Mouse (Mus musculus) thymus, postnatal 10 days (tissue): ENCODE results near the gene Gpr19.

ENCODE experiments used
- DNase-seq, 2 experiments: peaks; one replicate each; pipeline ENCODE4 v3.0.0; 2021; ENCODE audit warnings: low spot score in 2 of 2

The Gpr19 gene

GRCm38 (mm10) chr6:134887711-134888449, 10.5 kb downstream of the Gpr19 start:
- DNase-seq: no peak

DNA sequence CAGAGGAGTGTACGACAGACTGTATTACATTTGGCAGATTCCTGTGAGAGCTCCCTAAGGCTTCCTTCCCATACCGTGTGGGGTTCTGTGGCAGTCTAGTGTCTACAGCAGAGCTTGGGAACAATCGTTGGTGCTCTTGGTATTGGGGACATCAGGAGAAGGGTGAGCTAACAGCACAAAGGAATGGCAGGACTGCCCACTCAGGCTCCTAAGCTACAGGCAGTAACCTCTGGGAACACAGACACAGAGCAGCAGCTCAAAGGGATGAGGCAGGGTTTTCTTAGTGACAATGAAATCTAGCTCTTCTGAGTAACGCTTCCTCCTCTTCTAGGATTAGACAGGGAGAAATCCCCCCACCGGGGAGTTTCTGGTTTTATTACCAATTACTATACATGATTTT, 11.4 kb downstream of the Gpr19 start:
- DNase-seq: no peak

GRCm38 (mm10) chr6:134886475-134886874, 11.9 kb downstream of the Gpr19 start:
- DNase-seq: no peak

- no peak for DNase-seq
Observed at GRCm38 (mm10) chr6:134885515-134885914, 12.9 kb downstream of the Gpr19 start.

GRCm38 (mm10) chr6:134883661-134884060, 14.7 kb downstream of the Gpr19 start:
- DNase-seq: no peak

DNA sequence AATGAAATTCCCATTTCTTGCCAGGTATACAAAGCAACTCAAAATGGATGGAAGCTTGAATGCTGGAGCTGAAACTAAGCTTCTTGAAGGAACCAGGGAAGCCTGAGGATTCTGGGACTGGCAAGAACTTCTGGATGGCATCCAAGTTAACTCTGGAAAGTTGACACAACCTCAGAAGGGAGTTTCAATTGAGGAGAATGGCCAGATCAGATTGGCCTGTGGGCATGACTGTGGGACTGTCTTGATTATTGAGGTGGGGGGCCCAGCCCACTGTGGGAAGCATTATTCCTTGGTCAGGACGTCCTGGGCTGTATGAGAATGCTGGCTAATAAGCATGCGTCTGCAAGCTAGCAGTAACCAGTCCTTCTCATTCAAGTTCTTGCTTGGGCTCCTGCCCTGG, 18.3 kb downstream of the Gpr19 start:
- DNase-seq: no peak

DNA sequence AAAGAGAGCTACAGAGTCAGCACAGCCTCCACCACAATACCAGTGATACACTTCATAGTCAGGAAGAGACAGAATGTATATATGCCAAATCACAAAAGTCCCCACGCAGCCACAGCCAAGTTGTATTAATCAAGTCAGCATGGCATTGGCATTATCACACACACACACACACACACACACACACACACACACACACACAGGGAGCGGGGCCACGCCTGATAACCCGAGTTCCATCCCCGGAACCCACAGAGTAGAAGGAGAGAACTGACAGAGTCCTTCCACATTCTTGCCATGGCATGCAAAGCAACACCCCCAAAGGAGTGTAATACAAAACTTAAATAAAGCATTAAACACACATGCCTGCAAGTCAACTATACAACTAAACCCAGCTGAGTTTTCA, 18.8 kb downstream of the Gpr19 start:
- DNase-seq: no peak

- no peak for DNase-seq
Observed at GRCm38 (mm10) chr6:134877892-134878291, 20.5 kb downstream of the Gpr19 start.

GRCm38 (mm10) chr6:134877276-134877675, 21.1 kb downstream of the Gpr19 start:
- no peak for DNase-seq

DNA sequence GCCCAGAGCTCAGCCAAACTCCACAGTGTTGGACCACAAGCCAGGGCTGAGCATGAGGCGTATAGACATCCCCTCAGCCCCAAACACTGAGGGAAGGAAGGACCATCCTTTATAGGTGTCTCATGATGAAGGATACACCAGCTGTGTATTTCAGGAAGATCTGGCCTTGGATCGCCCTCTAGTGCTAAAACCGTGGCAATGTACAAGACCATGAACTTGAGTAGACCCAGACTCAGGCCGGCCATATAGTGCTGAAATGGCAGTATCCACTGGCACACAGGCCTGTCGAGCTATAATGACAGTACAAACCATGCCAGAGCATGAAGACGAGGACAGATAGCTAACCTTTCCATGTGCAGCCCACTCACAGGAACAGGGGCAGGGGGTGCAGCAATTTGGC, 21.6 kb downstream of the Gpr19 start:
- no peak for DNase-seq

GRCm38 (mm10) chr6:134873018-134873417, 25.4 kb downstream of the Gpr19 start:
- DNase-seq: no peak

- DNase-seq: no peak
Observed at GRCm38 (mm10) chr6:134872236-134872635, 26.1 kb downstream of the Gpr19 start.

GRCm38 (mm10) chr6:134870887-134871286, 27.5 kb downstream of the Gpr19 start:
- no peak for DNase-seq

DNA sequence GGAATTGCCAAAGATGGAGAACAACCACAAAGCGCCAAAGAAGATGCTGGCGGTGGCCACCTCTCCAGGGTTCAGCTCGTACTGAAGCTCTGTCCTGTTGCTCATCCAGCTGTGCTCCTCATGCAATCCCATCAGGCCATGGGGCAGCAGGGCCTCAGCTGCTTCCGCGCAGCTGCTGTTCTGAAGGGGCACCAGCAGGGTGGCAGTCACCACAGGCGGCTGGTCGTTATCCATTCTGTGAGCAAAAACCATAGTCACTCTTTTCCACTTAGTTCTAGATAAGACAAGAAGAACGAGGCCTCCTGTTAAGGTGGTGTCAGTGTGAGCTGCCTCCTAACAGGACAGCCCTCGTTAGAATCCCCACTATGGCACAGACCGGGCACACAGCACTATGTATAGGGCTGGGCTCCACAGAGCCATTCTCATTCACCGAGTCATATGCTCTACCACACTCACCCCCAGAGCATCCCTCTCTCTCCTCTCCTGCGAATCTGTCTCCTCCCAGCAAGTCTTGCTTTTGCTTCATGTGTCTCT, 28.1 kb downstream of the Gpr19 start:
- DNase-seq: no peak

DNA sequence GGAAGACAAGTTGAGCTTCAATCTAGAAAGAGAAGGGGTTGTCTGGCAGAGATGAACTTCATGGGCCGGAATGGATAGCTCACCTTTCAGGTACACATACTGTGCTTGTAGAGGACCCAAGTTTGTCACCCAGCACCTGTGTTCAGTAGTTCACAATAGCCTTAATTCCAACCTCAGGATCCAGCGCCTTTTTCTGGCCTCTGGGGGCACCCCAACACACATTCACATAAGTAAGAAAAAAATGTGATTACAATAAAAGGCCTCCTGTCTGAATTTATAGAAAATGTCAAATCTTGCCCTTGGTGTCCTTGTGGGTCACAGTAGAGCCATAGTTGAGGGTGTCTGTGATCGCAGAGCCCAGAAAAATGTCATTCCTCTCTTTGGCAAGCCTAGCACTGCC, 31.1 kb downstream of the Gpr19 start:
- DNase-seq: no peak

- no peak for DNase-seq
Observed at GRCm38 (mm10) chr6:134866113-134866512, 32.3 kb downstream of the Gpr19 start.

DNA sequence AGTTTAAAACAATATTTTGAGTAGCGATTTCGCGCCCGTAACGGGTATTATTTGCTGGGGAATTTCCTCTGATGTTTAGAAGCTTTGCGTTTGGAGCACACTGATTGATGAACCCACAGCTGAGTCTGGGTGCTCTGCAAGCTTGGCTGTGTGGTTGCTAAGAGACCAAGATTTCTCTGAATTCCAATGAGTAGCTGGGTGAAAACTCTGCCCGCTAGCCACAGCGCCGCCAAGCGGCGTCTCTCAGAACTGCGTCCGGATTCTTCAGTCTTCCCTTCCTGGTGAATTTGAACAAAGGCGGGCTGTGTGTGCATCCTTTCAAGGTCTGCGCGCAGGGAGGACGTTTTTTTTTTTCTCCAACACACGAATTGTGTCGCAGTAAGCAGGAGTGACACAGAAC, 35.2 kb downstream of the Gpr19 start:
- peak; percentile 86 to 98 for DNase-seq

DNA sequence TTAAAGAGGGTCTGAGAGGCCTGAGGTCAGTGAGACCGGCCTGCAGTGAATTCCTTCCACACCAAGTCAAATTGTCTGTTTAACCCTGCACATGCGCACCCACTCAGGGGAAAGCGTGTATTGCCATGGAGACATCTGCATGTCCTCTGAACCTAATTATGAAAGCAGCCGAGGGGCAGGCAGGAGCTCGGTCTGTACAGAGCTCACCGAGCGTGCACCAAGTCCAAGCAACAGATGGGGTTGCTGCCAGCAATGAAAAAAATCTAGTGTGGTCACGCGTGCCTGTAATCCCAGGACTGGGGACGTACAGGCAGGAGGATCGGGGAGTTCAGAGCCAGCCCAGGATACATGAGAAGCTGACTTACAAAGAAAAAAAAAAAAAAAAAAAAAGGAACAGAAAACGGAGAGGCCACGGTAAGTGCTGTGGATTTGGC, 35.7 kb downstream of the Gpr19 start:
- no peak for DNase-seq

DNA sequence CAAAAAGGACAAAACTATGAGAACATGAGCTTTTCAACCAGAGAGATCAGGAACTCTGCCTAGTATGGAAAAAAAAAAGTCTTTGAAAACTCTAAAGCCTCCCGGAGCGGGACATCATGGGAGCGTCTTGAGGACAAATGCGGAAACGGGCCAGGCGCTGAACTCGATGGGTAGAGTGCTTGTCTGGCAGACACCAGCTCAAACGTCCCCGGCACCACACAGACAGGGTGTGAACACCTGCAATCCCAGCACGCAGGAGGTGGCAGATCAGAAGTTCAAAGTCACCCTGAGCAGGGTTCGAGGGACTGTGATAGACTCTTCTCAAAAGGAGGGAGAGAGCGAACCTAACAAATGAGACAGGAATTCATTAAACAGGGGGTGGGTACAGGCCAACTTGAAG, 37.0 kb downstream of the Gpr19 start:
- DNase-seq: no peak

DNA sequence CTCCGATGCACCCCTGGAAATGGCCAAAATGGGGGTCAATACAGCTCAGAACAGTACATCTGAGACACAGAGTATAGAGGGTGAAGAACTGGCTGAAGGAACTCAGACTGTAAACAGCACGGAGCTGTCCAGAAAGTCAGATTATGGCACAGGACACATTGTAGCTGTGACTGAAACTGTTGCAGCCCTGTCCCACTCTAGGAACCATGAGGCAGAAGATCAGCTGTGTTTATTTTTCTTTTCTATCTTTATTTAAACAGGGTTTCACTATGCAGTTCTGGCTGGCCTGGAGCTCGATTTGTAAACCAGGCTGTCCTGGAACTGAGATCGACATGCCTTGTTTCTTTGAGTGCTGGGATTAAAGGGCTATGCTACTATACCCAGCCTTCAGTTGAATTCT, 38.1 kb downstream of the Gpr19 start:
- no peak for DNase-seq

- DNase-seq: no peak
Observed at GRCm38 (mm10) chr6:134859021-134859420, 39.4 kb downstream of the Gpr19 start.

DNA sequence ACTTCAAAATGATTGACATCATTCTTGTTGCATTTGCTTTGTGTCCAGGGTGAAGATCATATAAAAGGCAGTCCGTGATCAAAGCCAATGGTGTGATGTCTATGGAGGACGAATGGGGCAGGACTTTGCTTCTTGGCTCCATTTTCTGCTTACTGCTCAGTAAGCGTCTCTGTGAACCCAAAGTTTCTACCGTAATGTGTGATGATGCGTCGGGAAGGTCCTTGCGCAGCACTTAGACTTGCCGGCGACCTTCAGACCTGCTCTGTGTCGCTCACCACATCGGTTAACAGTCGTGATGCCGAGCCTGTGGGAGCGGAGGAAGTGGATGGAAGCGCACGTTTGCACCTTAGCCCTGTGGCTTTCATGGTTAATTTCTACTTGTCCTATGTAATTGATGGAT, 42.5 kb downstream of the Gpr19 start:
- DNase-seq: no peak

- DNase-seq: no peak
Observed at GRCm38 (mm10) chr6:134854782-134855181, 43.6 kb downstream of the Gpr19 start.

DNA sequence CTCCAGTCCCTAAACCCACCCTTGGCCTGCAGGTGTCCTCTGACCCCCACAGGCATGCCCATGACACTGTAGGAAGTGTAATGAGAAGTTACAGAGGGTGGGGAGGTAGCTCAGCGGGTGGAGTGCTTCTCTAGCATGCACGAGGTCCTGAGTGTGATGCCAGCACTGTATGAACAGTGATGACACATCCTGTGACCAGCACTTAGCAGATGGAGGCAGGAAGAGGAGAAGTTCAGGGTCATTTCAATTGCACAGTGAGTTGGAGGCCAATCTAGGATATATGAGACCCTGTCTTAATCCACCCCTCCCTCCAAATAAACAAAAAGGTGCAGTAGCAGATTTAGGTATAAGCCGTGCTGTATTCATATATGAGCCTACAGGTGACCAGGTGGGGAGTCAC, 48.4 kb downstream of the Gpr19 start:
- no peak for DNase-seq
